Mouse (Mus musculus) heart, embryonic 16.5 days (tissue): Measurements from ENCODE around the gene Suclg1. TPM values are rescaled to one million over a fixed set of nuclear protein-coding genes. Genes with fewer than 3 reads are reported as not detected.

Experiments
- ATAC-seq: fragments of 200-750 bp; cut with Nextera tagmentation; replicated peaks from 2 replicates; pipeline ENCODE4 v1.8.0; 2017; ENCODE audit warnings: moderate number of reproducible peaks; ENCODE audit not compliant: insufficient read depth, low FRiP score; ENCODE audit errors: extremely low read depth
- H3K27ac ChIP-seq: fragments of 300-500 bp; sonication (generic); 2 replicates; pipeline ENCODE4 v1.5.1; 2014; ENCODE audit warnings: mild to moderate bottlenecking, low read length, control low read depth, moderate library complexity
- H3K27me3 ChIP-seq: fragments of 300-500 bp; sonication (generic); 2 replicates; pipeline ENCODE4 v1.6.1; 2014; ENCODE audit warnings: low read length, mixed read lengths; ENCODE audit not compliant: control insufficient read depth, insufficient read depth
- H3K36me3 ChIP-seq: fragments of 300-500 bp; sonication (generic); 2 replicates; pipeline ENCODE4 v1.6.1; 2014; ENCODE audit not compliant: control insufficient read depth, insufficient read depth
- H3K4me1 ChIP-seq: fragments of 300-500 bp; sonication (generic); 2 replicates; pipeline ENCODE4 v1.6.1; 2014; ENCODE audit warnings: low read length, mixed read lengths; ENCODE audit not compliant: control insufficient read depth, insufficient read depth
- H3K4me2 ChIP-seq: fragments of 300-500 bp; sonication (generic); 2 replicates; pipeline ENCODE4 v1.6.1; 2014; ENCODE audit warnings: low read depth, mild to moderate bottlenecking, control low read depth, low read length
- H3K4me3 ChIP-seq: fragments of 300-500 bp; sonication (generic); 2 replicates; pipeline ENCODE4 v1.5.1; 2014; ENCODE audit warnings: mild to moderate bottlenecking, control low read depth, low read length
- H3K9ac ChIP-seq: fragments of 300-500 bp; sonication (generic); 2 replicates; pipeline ENCODE4 v1.6.1; 2014; ENCODE audit warnings: low read length, control low read depth
- H3K9me3 ChIP-seq: fragments of 300-500 bp; sonication (generic); replicated peaks from 2 replicates; pipeline ENCODE4 v1.6.1; 2016; ENCODE audit warnings: low read length; ENCODE audit not compliant: control insufficient read depth
- WGBS: fragments of 180-500 bp; shearing (Covaris S2); extraction: QIAGEN DNeasy Blood & Tissue Kit; methylation state at CpG from one replicate; pipeline ENCODE4 v1.1.7; 2014; 5-methylcytosine and 5-hydroxymethylcytosine counted together
- polyA plus RNA-seq: library from polyadenylated mRNA; unstranded; fragments of >200 nt; fragmentation: Nextera tagmentation; extraction: Ambion mirVana; gene quantifications from 2 replicates; pipeline ENCODE4 v1.2.1, GENCODE M21; 2015

Gene Suclg1
- 349 and 351 TPM in 2 replicates for polyA plus RNA-seq

DNA sequence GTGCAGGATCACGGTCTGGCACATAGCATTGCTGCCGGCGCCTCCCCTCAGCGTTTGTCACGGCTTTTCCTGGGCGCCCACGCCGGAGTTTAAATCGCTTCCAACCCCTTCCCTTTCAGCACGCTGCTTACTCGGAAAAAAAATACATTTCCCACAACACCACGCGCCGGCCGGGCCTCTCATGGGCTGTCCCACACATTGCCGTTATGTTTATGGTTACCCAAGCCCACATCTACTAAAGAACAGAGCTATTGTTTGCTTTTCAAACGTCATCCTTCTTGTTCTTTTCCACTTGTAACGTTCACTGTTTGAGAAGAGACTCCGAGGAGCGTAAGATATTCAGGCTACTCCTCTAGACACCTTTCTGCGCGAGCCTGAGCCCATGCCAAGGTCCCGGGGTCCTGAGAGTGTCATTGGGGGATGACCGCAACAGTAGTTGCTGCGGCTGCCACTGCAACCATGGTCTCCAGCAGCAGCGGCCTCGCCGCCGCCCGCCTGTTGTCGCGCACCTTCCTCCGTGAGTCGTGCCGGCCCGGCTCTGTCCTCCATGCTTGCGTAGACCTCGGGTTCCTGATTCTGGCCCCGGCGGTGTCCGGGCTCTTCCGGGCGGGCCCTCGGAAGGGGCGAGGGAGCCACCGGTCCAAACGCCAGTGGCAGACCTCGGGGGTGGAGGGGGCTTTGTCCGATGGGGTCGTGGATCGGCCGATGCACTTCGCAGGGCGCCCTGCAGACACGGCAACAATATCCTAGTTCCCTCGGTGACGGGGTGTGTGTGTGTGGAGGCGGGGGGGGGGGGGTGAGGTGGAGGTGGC is at the start of gene Suclg1:
Gene Suclg1 (plus strand): TSS at position 146 of the 812 bp plus-strand sequence.
- under 1% methylated on average over 57 of the region's 58 CpGs for WGBS
- peak within 1 kb of the TSS; percentile 88 for H3K27ac ChIP-seq
- peak within 1 kb of the TSS; percentile 93 for H3K4me3 ChIP-seq
- H3K9ac ChIP-seq, result peak within 1 kb of the TSS; percentile 98
- no peaks in the 10 kb centered on the region for H3K27me3 ChIP-seq
- no peaks in the 10 kb centered on the region for H3K36me3 ChIP-seq
- peak within 1 kb of the TSS; percentile 80 for H3K4me2 ChIP-seq
- no peaks in the 10 kb centered on the region; the same call in 1 of the 2 replicates for H3K9me3 ChIP-seq
- peak; percentile 92 for ATAC-seq
- peaks cover 20% of the 10 kb centered on the region for H3K4me1 ChIP-seq

DNA sequence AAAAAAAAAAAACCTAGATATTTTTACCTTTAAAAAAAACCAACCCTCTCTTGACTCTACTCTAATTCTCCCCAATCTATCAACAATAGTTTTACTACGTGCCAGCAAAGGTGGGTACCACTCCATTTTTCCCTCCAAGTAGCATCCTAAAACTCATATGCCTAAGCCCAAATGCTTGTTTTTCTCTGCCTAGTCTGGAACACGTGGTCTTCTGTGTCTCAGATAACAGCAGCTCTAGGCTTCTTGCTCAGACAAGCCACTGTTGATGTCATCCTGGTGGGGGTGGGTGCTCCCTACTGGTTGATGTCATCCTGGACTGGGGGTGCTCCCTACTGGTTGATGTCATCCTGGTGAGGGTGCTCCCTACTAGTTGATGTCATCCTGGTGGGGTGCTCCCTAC is 44.5 kb upstream of the Suclg1 start:
- no peaks in the 10 kb centered on the region for H3K27me3 ChIP-seq
- H3K4me2 ChIP-seq, result no peak overlapping the region
- no peak overlapping the region for H3K9ac ChIP-seq
- H3K4me1 ChIP-seq, result no peaks in the 10 kb centered on the region
- no peak overlapping the region for H3K27ac ChIP-seq
- H3K36me3 ChIP-seq, result no peaks in the 10 kb centered on the region
- WGBS, result 55% methylated on average over 2 of the region's 2 CpGs
- ATAC-seq, result no peak
- H3K9me3 ChIP-seq, result no peaks in the 10 kb centered on the region
- no peak overlapping the region for H3K4me3 ChIP-seq

DNA sequence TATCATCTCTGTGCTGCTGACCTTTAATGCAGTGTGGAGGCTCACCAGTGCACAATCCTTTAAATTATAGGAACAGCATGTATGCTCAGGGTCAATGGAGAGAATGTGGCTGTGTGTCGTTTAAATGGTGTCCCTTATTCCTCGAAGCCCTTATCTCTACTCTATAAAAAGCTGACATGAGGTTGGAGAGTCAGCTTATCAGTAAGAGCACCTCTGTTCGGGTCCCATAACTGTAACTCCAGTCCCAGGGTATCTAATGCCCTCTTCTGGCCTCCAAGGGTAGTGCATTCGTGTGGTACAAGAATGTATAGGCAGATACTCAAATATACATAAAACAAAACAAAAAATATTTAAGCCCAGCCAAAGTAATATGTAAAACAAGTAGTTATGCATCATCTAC is 43.2 kb upstream of the Suclg1 start:
- no peak overlapping the region for H3K9ac ChIP-seq
- WGBS, result 46% methylated on average over 4 of the region's 4 CpGs
- no peaks in the 10 kb centered on the region for H3K4me1 ChIP-seq

DNA sequence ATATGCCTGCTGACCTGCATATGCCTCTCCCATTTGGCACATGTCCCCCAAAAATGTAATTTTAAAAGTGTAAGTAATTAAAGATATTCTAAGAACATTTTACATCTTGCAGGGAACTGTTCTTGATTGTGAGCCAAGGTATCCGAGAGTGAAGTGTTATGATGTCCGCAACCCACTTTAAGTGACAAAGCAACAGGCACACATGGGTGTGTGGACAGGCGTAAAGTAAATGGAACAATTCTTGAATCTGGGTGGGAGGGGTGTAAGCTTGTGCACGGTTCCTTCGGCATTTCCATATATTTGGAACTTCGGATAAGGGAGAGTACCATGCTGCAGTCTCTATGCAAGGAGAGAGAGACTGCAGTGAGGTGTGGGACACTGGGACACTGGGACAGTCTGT is 38.6 kb upstream of the Suclg1 start:
- Histone ChIP-seq H3K36me3 (no peaks in the 10 kb centered on the region), H3K9me3 (no peaks in the 10 kb centered on the region), H3K4me3 (no peak overlapping the region), H3K9ac (no peak overlapping the region), H3K4me2 (no peak overlapping the region), H3K4me1 (no peaks in the 10 kb centered on the region), H3K27ac (no peak overlapping the region), H3K27me3 (no peaks in the 10 kb centered on the region)
- 74% methylated on average over 6 of the region's 6 CpGs for WGBS
- ATAC-seq, result no peak

More for the DNA sequence above, 43.2 kb upstream of the Suclg1 start:
- Histone ChIP-seq H3K36me3 (no peaks in the 10 kb centered on the region), H3K4me3 (no peak overlapping the region), H3K4me2 (no peak overlapping the region), H3K9me3 (no peaks in the 10 kb centered on the region), H3K27ac (no peak overlapping the region), H3K27me3 (no peaks in the 10 kb centered on the region)
- no peak for ATAC-seq

DNA sequence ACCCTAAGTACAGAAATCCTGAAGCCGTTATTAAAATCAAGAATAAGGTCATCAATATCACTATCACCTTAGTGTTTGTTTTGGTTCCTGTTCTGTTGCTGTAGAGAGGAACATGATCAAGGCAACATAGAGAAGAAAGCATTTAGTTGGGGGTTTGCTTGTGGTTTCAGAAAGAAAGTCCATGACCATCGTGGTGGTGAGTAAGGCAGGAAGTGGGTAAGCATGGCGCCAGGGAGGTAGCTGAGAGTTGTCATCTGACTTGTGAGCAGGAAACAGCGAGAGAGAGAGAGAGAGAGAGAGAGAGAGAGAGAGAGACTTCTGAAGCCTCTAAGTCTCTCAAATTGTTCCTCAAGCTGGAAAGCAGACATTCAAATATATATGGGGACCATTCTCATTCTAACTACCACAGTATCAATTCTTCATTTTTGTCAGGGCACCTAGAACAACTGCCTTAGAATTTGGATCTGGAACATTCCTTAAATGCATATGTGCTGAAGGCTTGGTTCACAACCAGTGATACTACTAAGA is 37.7 kb upstream of the Suclg1 start:
- WGBS, result 71% methylated on average over 4 of the region's 4 CpGs
- Histone ChIP-seq H3K27me3 (no peaks in the 10 kb centered on the region), H3K9ac (no peak overlapping the region), H3K36me3 (no peaks in the 10 kb centered on the region), H3K27ac (no peak overlapping the region), H3K4me2 (no peak overlapping the region), H3K9me3 (no peaks in the 10 kb centered on the region), H3K4me3 (no peak overlapping the region), H3K4me1 (no peaks in the 10 kb centered on the region)
- no peak for ATAC-seq

DNA sequence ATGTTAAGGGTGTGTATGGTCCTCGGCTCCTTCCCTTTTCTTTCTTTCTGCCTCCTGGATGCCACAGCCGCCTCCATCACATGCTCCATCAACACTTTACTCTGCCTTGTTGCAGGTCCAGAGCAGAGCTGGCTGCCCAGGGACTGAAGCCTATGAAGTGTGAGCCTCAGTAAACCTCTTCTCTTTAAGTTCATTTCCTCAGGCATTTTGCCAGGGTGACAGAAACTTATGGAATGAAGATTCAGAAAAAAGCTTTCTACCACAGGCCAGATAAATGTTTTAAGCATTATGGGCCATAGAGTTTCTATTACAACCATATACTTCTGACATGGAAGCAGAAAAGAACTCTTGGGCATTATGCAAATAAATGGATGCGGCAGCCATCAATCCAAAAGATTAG is 37.1 kb upstream of the Suclg1 start:
- WGBS, result 84% methylated on average over 3 of the region's 3 CpGs
- Histone ChIP-seq H3K4me1 (no peaks in the 10 kb centered on the region), H3K9me3 (no peaks in the 10 kb centered on the region), H3K4me2 (no peak overlapping the region), H3K4me3 (no peak overlapping the region), H3K36me3 (no peaks in the 10 kb centered on the region), H3K9ac (no peak overlapping the region), H3K27me3 (no peaks in the 10 kb centered on the region), H3K27ac (no peak overlapping the region)
- no peak for ATAC-seq

DNA sequence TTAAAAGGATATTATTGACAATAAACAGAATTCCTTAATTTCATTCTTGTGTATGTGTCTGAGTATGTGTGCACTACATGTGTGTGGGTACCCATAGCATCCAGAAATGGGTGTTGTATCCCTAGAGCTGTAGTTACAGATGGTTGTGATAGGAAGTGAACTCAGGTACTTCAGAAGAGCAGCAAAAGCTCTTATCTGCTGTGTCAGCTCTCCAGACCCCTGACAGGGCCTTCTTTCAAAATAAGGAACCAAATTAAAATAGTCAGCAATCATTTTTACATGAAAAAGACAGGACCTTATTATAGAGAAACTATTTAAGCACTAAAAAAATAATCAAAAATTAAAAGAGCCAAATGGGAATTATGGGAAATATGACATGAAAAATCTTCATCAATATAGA is 36.6 kb upstream of the Suclg1 start:
- Histone ChIP-seq H3K27ac (no peak overlapping the region), H3K4me1 (no peaks in the 10 kb centered on the region), H3K4me2 (no peak overlapping the region), H3K36me3 (no peaks in the 10 kb centered on the region), H3K9ac (no peak overlapping the region), H3K4me3 (no peak overlapping the region), H3K27me3 (no peaks in the 10 kb centered on the region), H3K9me3 (no peaks in the 10 kb centered on the region)
- no peak for ATAC-seq

DNA sequence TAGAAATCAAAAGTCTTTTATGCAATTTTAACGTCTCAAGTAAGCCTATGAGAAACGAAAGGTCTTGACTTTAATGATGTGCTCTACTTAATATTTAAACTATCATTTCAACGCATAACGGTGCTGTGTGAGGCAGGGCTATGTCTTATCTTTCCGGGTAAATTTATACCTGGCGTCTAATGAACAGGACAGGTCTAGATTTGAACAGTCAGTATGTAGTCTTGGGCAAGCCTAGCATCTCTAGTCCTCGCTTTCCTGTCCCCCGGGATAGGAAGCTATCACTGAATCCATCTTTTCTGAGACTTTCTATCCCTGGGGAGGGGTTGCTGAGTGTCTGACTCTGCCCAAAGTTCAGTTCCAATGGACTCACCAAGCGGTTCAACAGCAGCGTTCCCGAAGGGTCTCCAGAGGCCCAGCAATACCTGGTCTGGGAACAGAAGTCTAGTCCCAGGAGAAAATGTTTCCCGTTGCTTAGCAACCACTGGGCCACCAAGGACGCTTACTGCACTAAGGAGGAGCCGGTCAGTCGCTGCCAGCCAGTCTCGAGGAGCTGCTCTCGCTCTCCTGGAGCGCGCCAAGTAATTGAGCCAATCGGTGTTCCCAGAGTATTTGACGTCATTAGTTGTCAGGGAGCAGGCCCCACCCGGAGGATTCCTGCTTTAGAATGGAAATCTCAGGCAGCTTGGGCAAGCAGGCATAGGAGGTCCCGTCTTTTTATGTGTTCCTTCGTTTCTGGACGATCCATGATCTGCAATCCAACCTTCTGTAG is 26.8 kb upstream of the Suclg1 start, which contains the start of gene Dnah6:
Gene Dnah6 (minus strand): TSS at position 463 of the 769 bp plus-strand sequence.
- H3K9me3 ChIP-seq, result no peaks in the 10 kb centered on the region

More for the DNA sequence above, 26.8 kb upstream of the Suclg1 start, which contains the start of gene Dnah6:
- WGBS, result 36% methylated on average over 25 of the region's 25 CpGs
- H3K9ac ChIP-seq, result peak within 1 kb of the TSS; percentile 46
- no peaks in the 10 kb centered on the region for H3K27me3 ChIP-seq
- H3K4me2 ChIP-seq, result peak within 1 kb of the TSS; percentile 59
- H3K36me3 ChIP-seq, result no peaks in the 10 kb centered on the region
- peak; percentile 92 for ATAC-seq
- peak within 1 kb of the TSS; percentile 88 for H3K27ac ChIP-seq
- H3K4me1 ChIP-seq, result peaks cover 8% of the 10 kb centered on the region
- H3K4me3 ChIP-seq, result peak within 1 kb of the TSS; percentile 45
